Mouse (Mus musculus) thymus, adult 2 months (tissue): ENCODE results near the gene Smarcd1.

Source experiments
- CTCF ChIP-seq: fragments of 200-500 bp; IDR thresholded peaks from 2 replicates; pipeline ENCODE4 v1.5.1; 2012; ENCODE audit warnings: mild to moderate bottlenecking, control low read depth, low read length, moderate library complexity, borderline replicate concordance; ENCODE audit not compliant: control insufficient read depth, poor library complexity, insufficient read depth; ENCODE audit errors: extremely low read depth
- POLR2A ChIP-seq: fragments of 200-500 bp; IDR thresholded peaks from 2 replicates; pipeline ENCODE4 v1.6.1; 2012; ENCODE audit warnings: mild to moderate bottlenecking, low read length, control low read depth, moderate library complexity; ENCODE audit not compliant: control insufficient read depth, poor library complexity, insufficient read depth; ENCODE audit errors: extremely low read depth

- TF ChIP-seq CTCF (no peak), POLR2A (no peak)
Measured at GRCm38 (mm10) chr15:99731167-99731566, 29.2 kb downstream of the Smarcd1 start.
